Mouse (Mus musculus): ENCODE data around the gene Isg20.

The Isg20 gene

GRCm38 (mm10) chr7:78963891-78964290, 50.7 kb downstream of the Isg20 start:
- no peak for DNase-seq
